Mouse (Mus musculus) hindbrain, embryonic 10.5 days (tissue): Measurements from ENCODE around the gene 1700067P10Rik. TPM values are rescaled to one million over a fixed set of nuclear protein-coding genes. Genes with fewer than 3 reads are reported as not detected.

Source experiments
- DNase-seq: peaks from one replicate; pipeline ENCODE4 v3.0.0-alpha.2; 2017; ENCODE audit warnings: low spot score
- H3K27ac ChIP-seq: fragments of 300-500 bp; sonication (generic); 2 replicates; pipeline ENCODE4 v1.5.1; 2016; ENCODE audit warnings: mild to moderate bottlenecking, moderate library complexity
- H3K27me3 ChIP-seq: fragments of 300-500 bp; sonication (generic); 2 replicates; pipeline ENCODE4 v1.6.1; 2016; ENCODE audit warnings: mild to moderate bottlenecking; ENCODE audit not compliant: poor library complexity, insufficient read depth, severe bottlenecking
- H3K36me3 ChIP-seq: fragments of 300-500 bp; sonication (generic); 2 replicates; pipeline ENCODE4 v1.6.1; 2016; ENCODE audit warnings: mild to moderate bottlenecking, moderate library complexity
- H3K4me1 ChIP-seq: fragments of 300-500 bp; sonication (generic); replicated peaks from 2 replicates; pipeline ENCODE4 v1.6.1; 2016; ENCODE audit warnings: mild to moderate bottlenecking
- H3K4me3 ChIP-seq: fragments of 300-500 bp; sonication (generic); 2 replicates; pipeline ENCODE4 v1.5.1; 2016; ENCODE audit warnings: mild to moderate bottlenecking, moderate library complexity
- H3K9me3 ChIP-seq: fragments of 300-500 bp; sonication (generic); 2 replicates; pipeline ENCODE4 v1.6.1; 2016; ENCODE audit warnings: mild to moderate bottlenecking, moderate library complexity
- WGBS: fragments of 180-500 bp; shearing (Covaris S2); methylation state at CpG from one replicate; pipeline ENCODE4 v1.1.7; 2016; 5-methylcytosine and 5-hydroxymethylcytosine counted together
- polyA plus RNA-seq: library from polyadenylated mRNA; unstranded; fragments of >200 nt; fragmentation: Nextera tagmentation; extraction: Ambion mirVana; gene quantifications from 2 replicates; pipeline ENCODE4 v1.2.1, GENCODE M21; 2016

The 1700067P10Rik gene
- polyA plus RNA-seq, 1 experiment from 2014 or later: 0.14 TPM

GRCm38 (mm10) chr17:48067083-48067614 is 22.0 kb upstream of the 1700067P10Rik start:
- Histone ChIP-seq H3K27me3 (peaks cover 14% of the 10 kb centered on the region), H3K27ac (0 out of 2 replicates have a peak overlapping the region, but pooled peaks have one; percentile 66), H3K4me1 (peaks cover 20% of the 10 kb centered on the region), H3K9me3 (0 out of 2 replicates have a peak, but pooled peaks cover 4% of the 10 kb centered on the region), H3K36me3 (no peaks in the 10 kb centered on the region), H3K4me3 (no peak overlapping the region)
- WGBS: 74% methylated on average over 10 of the region's 10 CpGs
- DNase-seq: no peak

- peaks cover 14% of the 10 kb centered on the region for H3K27me3 ChIP-seq
- H3K27ac ChIP-seq: peak overlapping the region; percentile 66; the same call in 1 of the 2 replicates
- DNase-seq: no peak
- no peaks in the 10 kb centered on the region for H3K36me3 ChIP-seq
- H3K4me1 ChIP-seq: peaks cover 20% of the 10 kb centered on the region
- WGBS: 26% methylated on average over 5 of the region's 5 CpGs
- 0 out of 2 replicates have a peak, but pooled peaks cover 4% of the 10 kb centered on the region for H3K9me3 ChIP-seq
- no peak overlapping the region for H3K4me3 ChIP-seq
Measured at GRCm38 (mm10) chr17:48067729-48068128, 21.4 kb upstream of the 1700067P10Rik start.

- H3K9me3 ChIP-seq: no peaks in the 10 kb centered on the region
- H3K4me1 ChIP-seq: peaks cover 9% of the 10 kb centered on the region; the same call in 1 of the 2 replicates
- no peak for DNase-seq
- H3K27me3 ChIP-seq: no peaks in the 10 kb centered on the region
- H3K27ac ChIP-seq: no peak overlapping the region
- WGBS: 55% methylated on average over 3 of the region's 3 CpGs
- no peak overlapping the region for H3K4me3 ChIP-seq
- H3K36me3 ChIP-seq: no peaks in the 10 kb centered on the region
Measured at GRCm38 (mm10) chr17:48080626-48081025, 8.5 kb upstream of the 1700067P10Rik start.

- WGBS: 79% methylated on average over 2 of the region's 2 CpGs
- no peak for DNase-seq
- peaks cover 19% of the 10 kb centered on the region for H3K27me3 ChIP-seq
- H3K36me3 ChIP-seq: no peaks in the 10 kb centered on the region
- H3K4me3 ChIP-seq: no peak overlapping the region
- H3K4me1 ChIP-seq: peaks cover 16% of the 10 kb centered on the region
- H3K27ac ChIP-seq: no peak overlapping the region
- H3K9me3 ChIP-seq: peaks cover 7% of the 10 kb centered on the region; the same call in 1 of the 2 replicates
Measured at GRCm38 (mm10) chr17:48089446-48089845, 327 bp downstream of the 1700067P10Rik start.

- H3K4me3 ChIP-seq: no peak overlapping the region
- peaks cover 24% of the 10 kb centered on the region for H3K4me1 ChIP-seq
- H3K27ac ChIP-seq: 0 out of 2 replicates have a peak overlapping the region, but pooled peaks have one; percentile 45
- peak; percentile 11 for DNase-seq
- 63% methylated on average over 12 of the region's 12 CpGs for WGBS
- no peaks in the 10 kb centered on the region for H3K36me3 ChIP-seq
- H3K27me3 ChIP-seq: peaks cover 27% of the 10 kb centered on the region
- peaks cover 7% of the 10 kb centered on the region; the same call in 1 of the 2 replicates for H3K9me3 ChIP-seq
Measured at GRCm38 (mm10) chr17:48090305-48090704, 1.2 kb downstream of the 1700067P10Rik start.

GRCm38 (mm10) chr17:48093286-48093817 is 4.2 kb downstream of the 1700067P10Rik start:
- Histone ChIP-seq H3K9me3 (peaks cover 7% of the 10 kb centered on the region; the same call in 1 of the 2 replicates), H3K4me1 (peaks cover 55% of the 10 kb centered on the region), H3K27ac (no peak overlapping the region), H3K36me3 (no peaks in the 10 kb centered on the region), H3K4me3 (no peak overlapping the region), H3K27me3 (peaks cover 58% of the 10 kb centered on the region)
- WGBS: 83% methylated on average over 5 of the region's 5 CpGs
- no peak for DNase-seq

GRCm38 (mm10) chr17:48094820-48095680 is 5.9 kb downstream of the 1700067P10Rik start:
- Histone ChIP-seq H3K27me3 (peaks cover 75% of the 10 kb centered on the region), H3K4me3 (peak overlapping the region; percentile 51; the same call in 1 of the 2 replicates), H3K9me3 (peaks cover 7% of the 10 kb centered on the region; the same call in 1 of the 2 replicates), H3K4me1 (peaks cover 64% of the 10 kb centered on the region), H3K27ac (peak overlapping the region; percentile 17), H3K36me3 (no peaks in the 10 kb centered on the region)
- WGBS: 7% methylated on average over 20 of the region's 20 CpGs
- DNase-seq: peak; percentile 17

GRCm38 (mm10) chr17:48095718-48096121 is 6.6 kb downstream of the 1700067P10Rik start:
- WGBS: under 1% methylated on average over 26 of the region's 26 CpGs
- Histone ChIP-seq H3K27me3 (peaks cover 81% of the 10 kb centered on the region), H3K4me1 (peaks cover 63% of the 10 kb centered on the region)

GRCm38 (mm10) chr17:48096321-48096720 is 7.2 kb downstream of the 1700067P10Rik start:
- WGBS: 2% methylated on average over 17 of the region's 17 CpGs
- DNase-seq: peak; percentile 44
- H3K27ac ChIP-seq: peak overlapping the region; percentile 81; the same call in 1 of the 2 replicates
- H3K9me3 ChIP-seq: peaks cover 7% of the 10 kb centered on the region; the same call in 1 of the 2 replicates
- no peaks in the 10 kb centered on the region for H3K36me3 ChIP-seq
- H3K4me3 ChIP-seq: peak overlapping the region; percentile 51; the same call in 1 of the 2 replicates
- peaks cover 77% of the 10 kb centered on the region for H3K27me3 ChIP-seq
- peaks cover 60% of the 10 kb centered on the region for H3K4me1 ChIP-seq

More at GRCm38 (mm10) chr17:48095718-48096121, 6.6 kb downstream of the 1700067P10Rik start:
- Histone ChIP-seq H3K27ac (peak overlapping the region; percentile 59), H3K36me3 (no peaks in the 10 kb centered on the region), H3K4me3 (peak overlapping the region; percentile 51), H3K9me3 (peaks cover 7% of the 10 kb centered on the region; the same call in 1 of the 2 replicates)
- DNase-seq: peak; percentile 67

- 1% methylated on average over 40 of the region's 41 CpGs for WGBS
- peaks cover 77% of the 10 kb centered on the region for H3K27me3 ChIP-seq
- peak overlapping the region; percentile 81 for H3K27ac ChIP-seq
Measured at GRCm38 (mm10) chr17:48097011-48097742, 8.1 kb downstream of the 1700067P10Rik start.

GRCm38 (mm10) chr17:48097743-48098527 is 8.8 kb downstream of the 1700067P10Rik start:
- DNase-seq: peak; percentile 83
- peaks cover 77% of the 10 kb centered on the region for H3K27me3 ChIP-seq
- H3K4me1 ChIP-seq: peaks cover 60% of the 10 kb centered on the region
- peak overlapping the region; percentile 51 for H3K4me3 ChIP-seq
- H3K36me3 ChIP-seq: no peaks in the 10 kb centered on the region
- under 1% methylated on average over 42 of the region's 43 CpGs for WGBS
- H3K27ac ChIP-seq: peak overlapping the region; percentile 81
- H3K9me3 ChIP-seq: peaks cover 7% of the 10 kb centered on the region; the same call in 1 of the 2 replicates

More at GRCm38 (mm10) chr17:48097011-48097742, 8.1 kb downstream of the 1700067P10Rik start:
- peak; percentile 73 for DNase-seq
- peak overlapping the region; percentile 51 for H3K4me3 ChIP-seq
- H3K36me3 ChIP-seq: no peaks in the 10 kb centered on the region
- peaks cover 60% of the 10 kb centered on the region for H3K4me1 ChIP-seq
- peaks cover 7% of the 10 kb centered on the region; the same call in 1 of the 2 replicates for H3K9me3 ChIP-seq
